Mouse (Mus musculus) megakaryocyte progenitor cell, adult 5-6 weeks (primary cell): Measurements from ENCODE around the gene Gprin3. TPM values are rescaled to one million over a fixed set of nuclear protein-coding genes. Genes with fewer than 3 reads are reported as not detected.

Source experiments
- ATAC-seq: replicated peaks from 2 replicates; pipeline ENCODE4 v1.8.0; 2016; ENCODE audit warnings: mild to moderate bottlenecking, moderate TSS enrichment, inconsistent platforms; ENCODE audit not compliant: poor library complexity
- total RNA-seq, 2 experiments: library from RNA; stranded (forward) in 1 of 2; stranded (reverse) in 1 of 2; fragments of 157-497, 149-512 nt in 1 of 2; fragments of 200-1000 nt in 1 of 2; gene quantifications; 2 replicates each; pipeline versions ENCODE4 v1.2.3 to v1.2.4; 2015 to 2017

The Gprin3 gene
- total RNA-seq (2015) (0.59 and 0.61 TPM in 2 replicates), total RNA-seq (2017) (0.29 and 0.95 TPM in 2 replicates)

GRCm38 (mm10) chr6:59425824-59426533 lies at the start of gene Gprin3:
Gene Gprin3, minus strand, starts transcription at chr6:59426294.
- ATAC-seq: peak; percentile 91

- peak; percentile 100 for ATAC-seq
Measured at GRCm38 (mm10) chr6:59458861-59459260, 32.8 kb upstream of the Gprin3 start.

GRCm38 (mm10) chr6:59456116-59456515 lies 30.0 kb upstream of the Gprin3 start:
- no peak for ATAC-seq

GRCm38 (mm10) chr6:59451348-59451747 lies 25.3 kb upstream of the Gprin3 start:
- ATAC-seq: peak; percentile 64

- no peak for ATAC-seq
Measured at GRCm38 (mm10) chr6:59445101-59445503, 19.0 kb upstream of the Gprin3 start.

GRCm38 (mm10) chr6:59435906-59436305 lies 9.8 kb upstream of the Gprin3 start:
- ATAC-seq: no peak

GRCm38 (mm10) chr6:59433116-59433515 lies 7.0 kb upstream of the Gprin3 start:
- ATAC-seq: no peak

- ATAC-seq: peak; percentile 59; the same call in 1 of the 2 replicates
Measured at GRCm38 (mm10) chr6:59426534-59426885, 416 bp upstream of the Gprin3 start.

GRCm38 (mm10) chr6:59424871-59425740 lies 988 bp downstream of the Gprin3 start:
- ATAC-seq: 0 out of 2 replicates have a peak, but pooled peaks have one; percentile 5

GRCm38 (mm10) chr6:59423836-59424235 lies 2.3 kb downstream of the Gprin3 start:
- no peak for ATAC-seq

- no peak for ATAC-seq
Measured at GRCm38 (mm10) chr6:59419264-59419663, 6.8 kb downstream of the Gprin3 start.

- no peak for ATAC-seq
Measured at GRCm38 (mm10) chr6:59418659-59419058, 7.4 kb downstream of the Gprin3 start.

GRCm38 (mm10) chr6:59414816-59415215 lies 11.3 kb downstream of the Gprin3 start:
- ATAC-seq: no peak

- peak; percentile 97 for ATAC-seq
Measured at GRCm38 (mm10) chr6:59412417-59413346, 13.4 kb downstream of the Gprin3 start.

GRCm38 (mm10) chr6:59409001-59409700 lies 16.9 kb downstream of the Gprin3 start:
- ATAC-seq: no peak

GRCm38 (mm10) chr6:59407482-59407997 lies 18.6 kb downstream of the Gprin3 start:
- ATAC-seq: no peak

- no peak for ATAC-seq
Measured at GRCm38 (mm10) chr6:59390208-59390607, 35.9 kb downstream of the Gprin3 start.

GRCm38 (mm10) chr6:59365300-59365699 lies 60.8 kb downstream of the Gprin3 start:
- ATAC-seq: no peak

GRCm38 (mm10) chr6:59363282-59363681 lies 62.8 kb downstream of the Gprin3 start:
- ATAC-seq: no peak

GRCm38 (mm10) chr6:59354943-59355342 lies 71.2 kb downstream of the Gprin3 start:
- no peak for ATAC-seq
